Mouse (Mus musculus) E14TG2a.4 (cell line): ENCODE measurements around the gene Plcxd1.
"Not testable (repeated sequence)": the region's sequence is repeated elsewhere in the genome, so short reads cannot be mapped to it uniquely, and the experiment has no call there.

Experiments
- H3K27me3 ChIP-seq: 2 replicates; pipeline ENCODE4 v1.6.1; 2014; ENCODE audit warnings: low read length, control low read depth; ENCODE audit not compliant: insufficient read depth
- H3K36me3 ChIP-seq: 2 replicates; pipeline ENCODE4 v1.6.1; 2014; ENCODE audit warnings: low read length, control low read depth; ENCODE audit not compliant: insufficient read depth
- H3K4me1 ChIP-seq: replicated peaks from 2 replicates; pipeline ENCODE4 v1.6.1; 2014; ENCODE audit warnings: low read depth, low read length, control low read depth
- H3K4me3 ChIP-seq: replicated peaks from 2 replicates; pipeline ENCODE4 v1.5.1; 2014; ENCODE audit warnings: mild to moderate bottlenecking, low read length
- H3K9me3 ChIP-seq: 2 replicates; pipeline ENCODE4 v1.6.1; 2014; ENCODE audit warnings: low read length, control low read depth
- CTCF ChIP-seq: conservative IDR thresholded peaks from 2 replicates; pipeline ENCODE4 v1.5.1; 2014; ENCODE audit warnings: low read length
- NANOG ChIP-seq: IDR thresholded peaks from 2 replicates; pipeline ENCODE4 v1.6.1; 2014; ENCODE audit warnings: borderline replicate concordance, low read length, mixed read lengths
- POU5F1 ChIP-seq: IDR thresholded peaks from 2 replicates; pipeline ENCODE4 v1.6.1; 2014; ENCODE audit warnings: low read length, borderline replicate concordance

Gene Plcxd1

DNA sequence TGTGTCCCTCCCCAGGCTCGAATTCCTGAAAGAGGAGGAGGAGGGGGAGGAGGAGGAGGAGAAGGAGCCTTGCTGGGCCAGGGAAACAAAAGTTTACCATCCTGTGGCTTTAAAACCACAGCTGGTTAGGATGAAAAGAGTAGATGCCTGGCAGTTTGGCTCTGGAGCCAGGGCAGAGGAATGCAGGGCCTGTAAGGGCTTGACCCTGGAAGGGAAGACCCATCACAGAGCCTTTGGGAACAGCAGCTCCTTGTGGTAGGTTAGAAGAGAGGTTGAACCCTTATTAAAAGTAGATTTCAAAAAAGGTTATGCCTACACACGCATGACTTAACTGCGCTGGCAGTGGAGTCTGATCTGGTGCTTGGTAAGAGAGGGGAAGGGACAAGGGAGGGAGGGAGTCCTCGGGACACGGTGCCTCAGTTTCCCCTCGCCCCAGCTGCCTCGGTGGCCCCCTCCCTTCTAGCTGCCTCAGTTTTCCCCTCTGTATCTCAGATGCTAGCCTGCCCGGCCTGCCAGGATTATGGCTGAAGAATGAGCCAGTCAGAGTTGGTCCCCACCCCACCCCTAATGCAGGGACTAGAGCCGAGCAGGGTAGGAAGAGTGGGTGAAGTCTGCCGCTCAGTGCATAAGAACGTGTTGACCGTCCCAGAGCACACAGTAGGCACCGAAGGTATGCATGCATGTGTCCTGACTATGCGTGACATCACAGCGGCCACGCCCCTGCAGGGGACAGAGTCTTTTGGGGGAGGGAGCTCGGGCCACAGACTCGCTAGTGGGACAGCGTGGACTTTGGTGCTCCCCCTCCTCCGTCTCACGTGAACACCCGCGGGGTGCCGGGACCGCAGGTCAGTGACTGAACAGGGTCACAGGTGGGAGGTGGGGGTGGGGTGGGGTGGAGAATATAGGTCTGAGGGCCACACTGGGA lies at the start of gene Plcxd1:
Gene Plcxd1 (plus strand): TSS at position 314 of the 925 bp plus-strand sequence.
- Histone ChIP-seq H3K4me1 (peaks cover 93% of the 10 kb centered on the region), H3K4me3 (peak within 1 kb of the TSS; percentile 69), H3K36me3 (peaks cover 30% of the 10 kb centered on the region), H3K27me3 (no peaks in the 10 kb centered on the region), H3K9me3 (no peaks in the 10 kb centered on the region)
- TF ChIP-seq NANOG (no peak), CTCF (0 out of 2 replicates have a peak, but pooled peaks have one; percentile 3)

DNA sequence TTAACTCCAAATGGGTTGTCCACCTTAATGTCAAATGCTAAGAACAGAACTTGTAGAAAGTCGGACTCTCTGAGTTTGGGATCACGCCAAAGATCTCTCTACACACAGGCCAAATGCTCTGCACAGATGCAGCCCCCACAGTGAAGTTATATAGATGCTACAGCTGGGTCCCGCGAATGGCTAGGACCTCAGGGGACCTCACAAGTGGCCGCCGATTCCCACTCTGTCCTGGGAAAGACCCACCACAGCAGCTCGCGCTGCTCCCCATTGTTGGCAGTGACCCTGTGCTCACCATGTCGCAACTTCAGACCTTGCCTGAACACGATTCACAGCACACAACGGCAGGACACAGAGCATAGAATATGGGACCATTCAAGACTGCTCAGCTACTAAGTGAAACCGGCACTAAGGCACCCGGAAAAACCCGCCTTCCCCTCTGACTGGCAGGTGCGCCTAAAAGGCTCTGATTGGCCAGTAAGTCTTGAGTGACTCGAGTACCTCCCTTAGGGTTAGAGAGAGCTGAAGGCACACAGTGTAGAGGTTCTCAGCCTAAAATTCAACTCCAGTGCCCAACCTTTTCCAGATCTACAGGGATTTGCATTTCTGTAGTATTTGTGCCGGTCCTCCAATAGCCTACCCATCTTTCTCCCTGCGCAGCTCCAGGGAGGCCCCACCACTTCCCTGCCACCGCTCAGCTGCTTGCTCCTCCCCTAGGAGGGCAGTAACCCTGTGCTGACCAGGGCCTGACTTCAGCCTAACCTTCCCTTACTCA lies 41.9 kb upstream of the Plcxd1 start:
- H3K27me3 ChIP-seq: no peaks in the 10 kb centered on the region
- H3K9me3 ChIP-seq: no peaks in the 10 kb centered on the region
- TF ChIP-seq NANOG: no peak
- TF ChIP-seq POU5F1: no peak
- TF ChIP-seq CTCF: no peak
- peak overlapping the region; percentile 87 for H3K4me3 ChIP-seq
- H3K36me3 ChIP-seq: no peaks in the 10 kb centered on the region
- peaks cover 13% of the 10 kb centered on the region for H3K4me1 ChIP-seq

DNA sequence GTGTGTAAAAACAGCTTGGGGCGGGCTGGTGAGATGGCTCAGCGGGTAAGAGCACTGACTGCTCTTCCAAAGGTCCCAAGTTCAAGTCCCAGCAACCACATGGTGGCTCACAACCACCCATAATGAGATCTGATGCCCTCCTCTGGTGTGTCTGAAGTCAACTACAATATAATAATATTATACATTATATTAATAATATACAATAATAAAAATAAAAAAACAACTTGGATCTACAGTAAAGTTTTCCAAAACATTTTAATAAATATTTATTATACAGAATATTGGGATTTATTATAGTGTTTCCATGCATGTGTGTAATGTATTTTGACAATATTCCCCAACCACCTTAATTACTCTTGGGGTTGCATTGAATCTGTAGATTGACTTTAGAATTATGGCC lies 27.4 kb upstream of the Plcxd1 start, which contains the start of gene Gm17655:
Gene Gm17655 (minus strand): TSS at position 101 of the 400 bp plus-strand sequence.
- not testable (repeated sequence) for H3K4me1 ChIP-seq, H3K36me3 ChIP-seq, H3K4me3 ChIP-seq, H3K27me3 ChIP-seq
- peaks cover 28% of the 10 kb centered on the region for H3K9me3 ChIP-seq

DNA sequence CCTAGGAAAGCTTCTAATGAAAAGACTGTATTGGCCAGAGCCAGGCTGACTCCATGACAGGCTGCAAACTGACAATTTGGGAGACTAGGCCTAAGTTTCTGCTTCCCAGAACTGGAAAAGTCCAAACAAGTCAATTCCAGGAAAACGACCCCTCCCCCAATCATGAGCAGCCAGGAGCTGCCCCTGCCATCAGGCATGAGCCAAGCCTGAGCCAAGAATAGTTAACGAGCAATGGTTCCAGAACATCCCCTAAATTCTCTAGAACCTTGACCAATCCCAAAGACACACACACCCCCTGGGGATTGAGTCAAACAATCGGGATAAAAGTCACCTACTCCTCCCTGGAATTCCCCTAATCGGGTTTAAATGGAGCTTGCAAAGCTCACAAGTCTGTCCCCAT lies 16.8 kb upstream of the Plcxd1 start:
- peak overlapping the region; percentile 1; the same call in 1 of the 2 replicates for H3K4me3 ChIP-seq
- peaks cover 50% of the 10 kb centered on the region for H3K4me1 ChIP-seq
- H3K36me3 ChIP-seq: peaks cover 40% of the 10 kb centered on the region
- H3K9me3 ChIP-seq: peaks cover 29% of the 10 kb centered on the region
- TF ChIP-seq NANOG: no peak
- no peak for TF ChIP-seq POU5F1
- no peak for TF ChIP-seq CTCF
- H3K27me3 ChIP-seq: no peaks in the 10 kb centered on the region

DNA sequence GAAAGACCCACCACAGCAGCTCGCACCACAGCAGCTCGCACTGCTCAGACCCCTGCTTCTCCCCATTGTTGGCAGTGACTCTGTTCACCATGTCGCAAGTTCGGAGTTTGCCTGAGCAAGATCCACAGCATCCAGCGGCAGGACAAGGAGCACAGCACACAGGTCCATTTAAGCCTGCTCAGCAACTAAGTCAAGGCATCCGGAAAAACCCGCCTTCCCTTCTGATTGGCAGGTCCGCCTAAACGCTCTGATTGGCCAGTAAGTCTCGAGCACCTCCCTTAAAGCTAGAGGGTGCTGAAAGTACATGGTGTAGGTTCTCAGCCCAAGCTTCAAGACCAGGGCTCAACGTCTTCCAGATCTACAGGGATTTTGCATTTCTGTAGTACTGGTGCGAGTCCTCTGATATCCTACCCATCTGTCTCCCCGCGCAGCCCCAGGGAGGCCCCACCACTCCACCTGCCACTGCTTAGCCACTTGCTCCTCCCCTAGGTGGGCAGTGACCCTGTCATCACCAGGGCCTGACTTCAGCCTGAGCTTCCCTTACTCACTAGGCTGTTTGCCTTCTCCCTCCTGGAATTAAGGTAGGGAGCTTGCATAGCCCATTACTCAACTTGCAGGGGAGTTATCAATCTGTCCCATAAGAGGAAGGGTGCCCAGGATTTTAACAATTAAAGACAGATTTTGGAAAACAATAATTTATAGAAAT lies 13.5 kb upstream of the Plcxd1 start:
- H3K9me3 ChIP-seq: no peaks in the 10 kb centered on the region
- peak overlapping the region; percentile 83 for H3K4me3 ChIP-seq
- H3K4me1 ChIP-seq: peaks cover 57% of the 10 kb centered on the region
- H3K27me3 ChIP-seq: no peaks in the 10 kb centered on the region
- H3K36me3 ChIP-seq: peaks cover 7% of the 10 kb centered on the region; the same call in 1 of the 2 replicates
- TF ChIP-seq CTCF: no peak
- TF ChIP-seq NANOG: no peak
- no peak for TF ChIP-seq POU5F1

DNA sequence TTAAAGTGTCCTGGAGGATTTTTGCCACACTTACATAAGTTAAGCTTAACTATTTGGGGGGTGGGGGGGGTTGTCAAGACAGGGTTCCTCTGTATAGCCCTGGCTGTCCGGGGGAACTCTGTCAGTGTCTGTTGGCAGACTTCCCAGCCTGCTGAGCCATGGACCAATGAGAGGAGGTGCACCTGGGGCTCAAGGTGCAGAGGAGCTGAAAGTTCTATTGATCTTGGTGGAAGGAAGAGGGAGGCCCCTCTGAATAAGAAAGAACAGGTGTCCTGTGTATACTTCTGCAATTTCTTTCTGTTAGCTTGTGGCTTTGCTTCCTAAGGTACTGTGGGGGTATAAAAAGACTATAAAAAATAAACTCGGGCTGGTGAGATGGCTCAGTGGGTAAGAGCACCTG lies 8.2 kb upstream of the Plcxd1 start:
- TF ChIP-seq CTCF: no peak
- no peak for TF ChIP-seq POU5F1
- TF ChIP-seq NANOG: no peak
- no peak overlapping the region for H3K4me3 ChIP-seq
- no peaks in the 10 kb centered on the region for H3K9me3 ChIP-seq
- H3K36me3 ChIP-seq: peaks cover 9% of the 10 kb centered on the region
- peaks cover 53% of the 10 kb centered on the region for H3K4me1 ChIP-seq
- no peaks in the 10 kb centered on the region for H3K27me3 ChIP-seq

DNA sequence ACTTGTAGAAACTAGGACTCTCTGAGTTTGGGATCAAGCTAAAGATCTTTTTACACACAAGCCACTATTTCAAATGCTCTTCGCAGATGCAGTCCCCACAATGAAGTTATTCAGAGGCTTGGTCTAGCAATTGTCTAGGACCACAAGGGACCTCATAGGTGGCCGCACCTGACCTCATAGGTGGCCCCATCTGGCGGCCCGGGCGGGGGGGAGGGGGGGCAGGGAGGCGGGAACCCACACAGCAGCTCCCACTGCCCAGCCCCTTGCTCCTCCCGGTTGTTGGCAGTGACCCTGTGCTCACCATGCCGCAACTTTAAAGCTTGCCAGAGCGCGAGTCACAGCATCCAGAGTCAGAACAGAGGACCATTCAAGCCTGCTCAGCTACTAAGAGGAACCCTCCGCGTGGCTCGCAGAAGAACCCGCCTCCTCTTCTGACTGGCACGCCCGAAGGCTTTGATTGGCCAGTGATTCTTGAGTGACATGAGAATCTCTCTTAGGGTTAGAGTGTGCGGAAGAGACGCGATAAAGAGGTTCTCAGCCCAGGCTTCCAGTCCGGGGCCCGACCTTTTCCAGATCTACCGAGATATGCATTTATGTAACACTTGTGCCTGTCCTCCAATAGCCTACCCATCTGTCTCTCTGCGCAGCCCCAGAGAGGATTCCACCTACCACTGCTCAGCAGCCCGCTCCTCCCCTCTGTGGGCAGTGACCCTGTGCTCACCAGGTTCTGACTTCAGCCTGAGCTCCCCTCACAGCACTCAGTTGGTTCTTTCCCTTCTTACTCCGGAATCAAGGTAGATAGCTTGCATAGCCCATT lies 5.5 kb upstream of the Plcxd1 start, which contains the start of gene Gm35315:
Gene Gm35315 (minus strand): TSS at position 391 of the 817 bp plus-strand sequence.
- Histone ChIP-seq H3K4me1 (peaks cover 63% of the 10 kb centered on the region), H3K4me3 (peak within 1 kb of the TSS; percentile 77), H3K36me3 (peaks cover 9% of the 10 kb centered on the region), H3K9me3 (no peaks in the 10 kb centered on the region), H3K27me3 (no peaks in the 10 kb centered on the region)
- TF ChIP-seq CTCF: no peak
- no peak for TF ChIP-seq NANOG
- TF ChIP-seq POU5F1: no peak

DNA sequence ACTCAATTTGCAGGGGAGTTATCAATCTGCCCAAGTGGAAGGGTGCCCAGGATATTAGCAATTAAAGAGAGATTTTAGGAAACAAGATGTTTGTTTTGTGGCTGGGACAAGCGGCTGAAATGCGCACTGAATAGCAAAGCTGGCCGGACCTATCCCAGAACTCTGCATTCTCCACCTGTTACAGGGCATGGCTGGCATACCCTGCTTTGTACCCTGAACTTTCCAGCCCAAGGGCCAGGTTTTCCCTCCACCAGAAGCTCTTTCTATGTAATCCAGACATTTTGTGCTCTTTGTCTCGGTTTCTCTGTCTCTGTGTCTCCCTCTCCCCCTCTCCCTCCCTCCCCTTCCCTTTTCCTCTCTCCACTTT lies 4.9 kb upstream of the Plcxd1 start:
- peak overlapping the region; percentile 77 for H3K4me3 ChIP-seq
- no peaks in the 10 kb centered on the region for H3K9me3 ChIP-seq
- no peak for TF ChIP-seq POU5F1
- TF ChIP-seq NANOG: no peak
- no peak for TF ChIP-seq CTCF
- peaks cover 9% of the 10 kb centered on the region for H3K36me3 ChIP-seq
- H3K27me3 ChIP-seq: no peaks in the 10 kb centered on the region
- H3K4me1 ChIP-seq: peaks cover 68% of the 10 kb centered on the region
